Mouse (Mus musculus): ENCODE data around the gene Slc9a9.

DNA sequence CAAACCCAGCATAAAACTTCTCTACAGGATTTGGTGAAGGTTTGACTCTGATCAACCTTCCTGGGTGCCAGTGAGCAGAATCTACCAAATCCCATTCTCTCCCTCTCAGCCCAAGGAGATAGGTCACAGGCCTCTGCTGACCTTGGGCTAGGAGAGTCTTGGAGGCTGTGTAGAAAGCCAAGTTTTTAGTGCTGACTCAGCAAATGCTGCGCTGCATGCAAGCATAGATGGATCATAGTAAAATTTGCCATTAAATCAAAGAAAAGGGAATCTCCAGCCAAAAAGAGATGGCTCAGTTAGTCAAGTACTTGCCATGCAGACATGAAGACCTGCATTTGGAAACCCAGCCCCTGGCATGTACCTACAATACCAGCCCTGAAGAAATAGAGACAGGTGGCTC is 558.4 kb downstream of the Slc9a9 start:
- TF ChIP-seq CTCF (IDR thresholded peaks at IDR 0.05; ENCODE audit: borderline replicate concordance, insufficient read depth, low read depth, low read length) = no peak
- no peak for TF ChIP-seq POLR2A (IDR thresholded peaks at IDR 0.05; ENCODE audit: borderline replicate concordance, insufficient read depth, low read length)

All from cerebellum, adult 2 months (tissue).